Mouse (Mus musculus) retina, postnatal 1 day (tissue): ENCODE results near the gene Egln1.
A peak's percentile ranks its signal among the peaks of the same experiment; 100 is the strongest.

ENCODE experiments used
- DNase-seq: peaks from one replicate; pipeline ENCODE4 v3.0.0-alpha.2; 2012

Egln1 gene

GRCm38 (mm10) chr8:124897386-124898250 lies 51.5 kb downstream of the Egln1 start, which contains the start of the genes Exoc8 and Sprtn:
Gene Exoc8, minus strand, starts transcription at chr8:124897705.
Gene Sprtn, plus strand, starts transcription at chr8:124897886.
- peak; percentile 96 for DNase-seq

- peak; percentile 90 for DNase-seq
Observed at GRCm38 (mm10) chr8:124896632-124897385, 52.3 kb downstream of the Egln1 start.

GRCm38 (mm10) chr8:124896010-124896631 lies 53.0 kb downstream of the Egln1 start:
- DNase-seq = no peak

GRCm38 (mm10) chr8:124892596-124892995 lies 56.5 kb downstream of the Egln1 start:
- no peak for DNase-seq

- DNase-seq = no peak
Observed at GRCm38 (mm10) chr8:124888385-124888784, 60.7 kb downstream of the Egln1 start.

- peak; percentile 46 for DNase-seq
Observed at GRCm38 (mm10) chr8:124878946-124879526, 70.1 kb downstream of the Egln1 start.

- DNase-seq = no peak
Observed at GRCm38 (mm10) chr8:124878141-124878540, 71.0 kb downstream of the Egln1 start.

- no peak for DNase-seq
Observed at GRCm38 (mm10) chr8:124872690-124873089, 76.4 kb downstream of the Egln1 start.

GRCm38 (mm10) chr8:124872081-124872480 lies 77.0 kb downstream of the Egln1 start:
- no peak for DNase-seq

GRCm38 (mm10) chr8:124871474-124871873 lies 77.7 kb downstream of the Egln1 start:
- no peak for DNase-seq

GRCm38 (mm10) chr8:124869708-124870107 lies 79.4 kb downstream of the Egln1 start:
- DNase-seq = no peak

- DNase-seq = no peak
Observed at GRCm38 (mm10) chr8:124867126-124867525, 82.0 kb downstream of the Egln1 start.

- no peak for DNase-seq
Observed at GRCm38 (mm10) chr8:124866669-124867068, 82.5 kb downstream of the Egln1 start.

- no peak for DNase-seq
Observed at GRCm38 (mm10) chr8:124863729-124864128, 85.4 kb downstream of the Egln1 start.

- no peak for DNase-seq
Observed at GRCm38 (mm10) chr8:124863163-124863677, 85.9 kb downstream of the Egln1 start.

GRCm38 (mm10) chr8:124862321-124863162 lies 86.6 kb downstream of the Egln1 start, which contains the start of the genes Gnpat and 2810004N23Rik:
Gene Gnpat, plus strand, starts transcription at chr8:124863033.
Gene 2810004N23Rik, minus strand, starts transcription at chr8:124863120.
- peak; percentile 96 for DNase-seq

- DNase-seq = no peak
Observed at GRCm38 (mm10) chr8:124860188-124860587, 88.9 kb downstream of the Egln1 start.

GRCm38 (mm10) chr8:124859466-124859865 lies 89.7 kb downstream of the Egln1 start:
- peak; percentile 11 for DNase-seq
